Mouse (Mus musculus): Measurements from ENCODE around the gene Foxb2.

DNA sequence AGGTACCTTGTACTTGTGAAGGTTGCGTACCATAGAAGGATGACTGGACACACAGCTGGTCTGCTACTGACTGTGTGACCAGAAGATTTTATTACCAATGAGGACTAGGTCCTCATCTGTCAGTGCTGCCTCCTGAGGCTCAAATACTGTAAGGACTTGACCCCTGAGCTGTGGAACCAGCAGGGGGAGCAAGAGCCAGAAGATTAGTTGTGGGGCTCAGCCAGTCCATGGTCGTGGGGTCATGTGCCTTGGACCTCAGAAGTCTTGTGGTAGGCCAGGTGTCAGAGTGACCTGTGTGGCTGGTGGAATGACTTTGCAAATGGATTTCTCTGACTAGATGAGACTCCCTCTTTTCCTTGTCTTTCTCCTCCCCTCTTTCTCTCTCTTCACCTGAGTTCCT lies 29.5 kb upstream of the Foxb2 start:
- TF ChIP-seq CTCF (IDR thresholded peaks at IDR 0.05; ENCODE audit: control insufficient read depth, insufficient read depth, low read length) (peak; percentile 28; the same call in 1 of the 2 replicates), POLR2A (IDR thresholded peaks at IDR 0.05; ENCODE audit: borderline replicate concordance, control insufficient read depth, low read depth, low read length) (no peak)
